Mouse (Mus musculus): ENCODE results near the gene Riok1.

The Riok1 gene

GRCm38 (mm10) chr13:38036343-38037043 is at the start of gene Riok1:
Gene Riok1, plus strand, starts transcription at chr13:38036995.
- no peak for DNase-seq

GRCm38 (mm10) chr13:37989701-37990100 is 47.1 kb upstream of the Riok1 start:
- DNase-seq: no peak

- no peak for DNase-seq
Measured at GRCm38 (mm10) chr13:37992638-37993371, 44.0 kb upstream of the Riok1 start.

GRCm38 (mm10) chr13:37993376-37993703 is 43.5 kb upstream of the Riok1 start:
- no peak for DNase-seq

GRCm38 (mm10) chr13:37993704-37994404 is 42.9 kb upstream of the Riok1 start, which contains the start of gene Ssr1:
Gene Ssr1, minus strand, starts transcription at chr13:37994217.
- peak; percentile 98 for DNase-seq

- no peak for DNase-seq
Measured at GRCm38 (mm10) chr13:37994405-37994749, 42.4 kb upstream of the Riok1 start.

- no peak for DNase-seq
Measured at GRCm38 (mm10) chr13:37999713-38000112, 37.1 kb upstream of the Riok1 start.

GRCm38 (mm10) chr13:38002461-38002860 is 34.3 kb upstream of the Riok1 start:
- no peak for DNase-seq

GRCm38 (mm10) chr13:38007972-38008371 is 28.8 kb upstream of the Riok1 start:
- DNase-seq: no peak

GRCm38 (mm10) chr13:38009721-38010408 is 26.9 kb upstream of the Riok1 start:
- DNase-seq: no peak

- DNase-seq: no peak
Measured at GRCm38 (mm10) chr13:38010444-38010910, 26.3 kb upstream of the Riok1 start.

GRCm38 (mm10) chr13:38012436-38012835 is 24.4 kb upstream of the Riok1 start:
- DNase-seq: no peak

- DNase-seq: no peak
Measured at GRCm38 (mm10) chr13:38015591-38015990, 21.2 kb upstream of the Riok1 start.

GRCm38 (mm10) chr13:38018791-38019190 is 18.0 kb upstream of the Riok1 start:
- no peak for DNase-seq

GRCm38 (mm10) chr13:38025874-38026273 is 10.9 kb upstream of the Riok1 start:
- no peak for DNase-seq

- DNase-seq: no peak
Measured at GRCm38 (mm10) chr13:38027618-38028248, 9.1 kb upstream of the Riok1 start.

- DNase-seq: no peak
Measured at GRCm38 (mm10) chr13:38028407-38028806, 8.4 kb upstream of the Riok1 start.

GRCm38 (mm10) chr13:38037044-38037687 is 371 bp downstream of the Riok1 start, which contains the start of gene Cage1:
Gene Cage1, minus strand, starts transcription at chr13:38037069.
- DNase-seq: peak; percentile 97 to 98

GRCm38 (mm10) chr13:38037811-38038210 is 1.0 kb downstream of the Riok1 start:
- DNase-seq: no peak

GRCm38 (mm10) chr13:38049888-38050287 is 13.1 kb downstream of the Riok1 start:
- no peak for DNase-seq

- no peak for DNase-seq
Measured at GRCm38 (mm10) chr13:38062678-38063077, 25.9 kb downstream of the Riok1 start.
